Mouse (Mus musculus) kidney, postnatal 4 days (tissue): Measurements from ENCODE around the gene C2cd4a.

ENCODE experiments used
- DNase-seq, 2 experiments: peaks; one replicate each; pipeline ENCODE4 v3.0.0; 2021; ENCODE audit warnings: mixed read lengths in 2 of 2

Gene C2cd4a

GRCm38 (mm10) chr9:67832046-67832605 is at the start of gene C2cd4a:
Gene C2cd4a, minus strand, starts transcription at chr9:67832330.
- peak; percentile 47 to 71 for DNase-seq

GRCm38 (mm10) chr9:67878197-67878769 is 46.2 kb upstream of the C2cd4a start:
- DNase-seq: no peak

DNA sequence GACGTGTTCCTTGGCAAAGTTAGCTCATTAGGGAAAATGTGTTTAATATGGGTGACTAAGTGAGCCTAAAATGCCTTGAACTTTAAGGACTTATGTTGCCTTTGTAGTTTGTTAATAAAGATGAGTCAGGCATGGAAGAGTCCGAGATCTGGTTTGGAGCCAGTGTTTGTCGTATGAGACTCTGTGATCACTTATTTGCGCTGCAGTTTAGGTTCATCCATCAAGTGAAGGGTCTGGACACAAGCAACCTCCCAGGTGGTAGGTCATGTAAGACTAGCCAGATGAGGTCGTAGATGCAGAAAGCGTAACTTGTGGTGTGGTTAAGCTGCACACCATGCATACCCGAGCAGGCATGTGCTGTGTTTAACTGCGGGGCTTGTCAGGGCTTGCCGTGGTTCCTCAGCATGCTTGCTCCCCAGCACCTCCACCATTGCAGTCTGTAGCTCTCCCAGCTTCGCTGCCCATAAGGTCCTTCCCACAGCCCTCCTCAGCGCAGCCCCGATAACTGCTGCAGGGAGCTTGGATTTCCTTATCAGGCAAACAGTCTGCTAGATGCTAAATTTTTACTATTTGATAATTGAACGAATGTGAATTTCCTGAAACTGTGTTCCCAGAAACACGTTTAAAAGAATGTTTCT is 45.1 kb upstream of the C2cd4a start:
- peak in 1 of 2 experiments; percentile 4 for DNase-seq

DNA sequence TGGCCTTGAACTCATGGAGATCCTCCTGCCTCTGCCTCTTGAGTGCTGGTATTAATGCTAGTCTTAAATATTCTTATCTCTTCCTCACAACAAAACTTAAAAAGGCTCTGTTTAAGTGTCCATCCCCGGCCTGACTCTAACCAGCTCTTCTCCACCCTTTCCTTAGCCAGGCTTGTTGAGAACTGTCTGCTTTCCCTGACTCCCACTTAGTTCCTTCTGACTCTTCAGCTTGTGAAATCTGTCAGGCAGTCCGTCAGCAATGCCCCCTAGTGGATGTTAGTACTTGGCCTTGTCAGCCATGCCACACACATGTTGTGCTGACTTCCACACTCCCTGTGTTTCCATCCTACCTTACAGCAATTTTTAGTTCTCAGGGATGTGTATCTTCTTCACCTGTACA is 43.2 kb upstream of the C2cd4a start:
- peak; percentile 39 to 58 for DNase-seq

- DNase-seq: no peak
Observed at GRCm38 (mm10) chr9:67874522-67875222, 42.5 kb upstream of the C2cd4a start.

DNA sequence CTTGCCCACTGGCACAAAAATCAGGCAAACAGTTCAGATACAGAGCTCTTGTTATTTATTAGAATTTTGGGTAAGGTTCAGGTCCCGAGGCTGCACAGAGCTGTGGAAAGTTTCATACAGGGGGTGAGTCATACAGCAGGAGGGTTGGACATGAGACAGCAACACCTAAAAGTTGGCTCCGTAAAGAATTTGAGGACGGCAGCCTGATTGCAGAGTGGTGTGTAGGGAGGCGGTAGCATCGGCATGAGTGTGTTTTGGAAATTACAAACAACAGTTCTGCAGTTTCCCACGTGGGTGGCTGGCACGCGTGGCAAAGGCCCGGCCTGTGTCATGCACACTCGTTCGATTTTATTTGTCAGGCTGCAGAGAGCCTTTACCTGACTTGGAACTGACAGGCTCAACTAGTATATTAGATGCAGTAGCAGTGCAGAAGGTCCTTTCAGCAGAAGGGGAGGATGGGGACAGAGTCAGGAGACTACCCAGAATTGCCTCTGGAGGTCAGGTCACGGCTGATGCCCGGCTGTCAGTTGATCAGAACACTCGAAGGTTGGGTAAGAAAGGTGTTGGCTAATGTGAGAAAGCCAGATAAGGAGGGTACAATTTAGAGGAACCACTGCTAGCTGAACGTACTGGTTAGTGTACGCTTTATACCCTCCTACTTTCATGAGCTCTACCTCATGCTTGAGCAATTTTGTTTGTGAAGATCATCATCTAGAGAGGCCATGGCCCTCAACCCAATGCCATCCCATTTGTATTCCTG is 37.7 kb upstream of the C2cd4a start:
- no peak for DNase-seq

GRCm38 (mm10) chr9:67867411-67867810 is 35.3 kb upstream of the C2cd4a start:
- no peak for DNase-seq

GRCm38 (mm10) chr9:67865411-67865810 is 33.3 kb upstream of the C2cd4a start:
- peak in 1 of 2 experiments; percentile 19 for DNase-seq

- DNase-seq: no peak
Observed at GRCm38 (mm10) chr9:67864011-67864410, 31.9 kb upstream of the C2cd4a start.

DNA sequence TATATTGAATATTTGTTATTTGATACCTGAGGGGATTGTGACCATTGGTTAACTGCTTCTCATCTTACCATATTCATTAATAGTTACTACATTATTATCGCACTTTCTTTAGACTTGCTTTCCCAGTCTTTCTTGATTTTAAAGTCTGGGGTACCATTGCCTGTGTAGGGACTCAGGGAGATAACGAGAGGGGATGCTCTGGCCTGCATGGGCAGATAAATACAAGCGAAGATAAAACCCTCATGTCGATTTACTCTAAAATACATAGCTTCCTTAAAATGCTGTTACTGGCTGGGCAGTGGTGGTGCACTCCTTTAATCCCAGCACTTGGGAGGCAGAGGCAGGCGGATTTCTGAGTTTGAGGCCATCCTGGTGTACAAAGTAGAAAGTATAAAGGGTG is 31.2 kb upstream of the C2cd4a start:
- DNase-seq: no peak

- no peak for DNase-seq
Observed at GRCm38 (mm10) chr9:67860273-67860672, 28.1 kb upstream of the C2cd4a start.

GRCm38 (mm10) chr9:67851150-67851549 is 19.0 kb upstream of the C2cd4a start:
- peak; percentile 33 to 60 for DNase-seq

DNA sequence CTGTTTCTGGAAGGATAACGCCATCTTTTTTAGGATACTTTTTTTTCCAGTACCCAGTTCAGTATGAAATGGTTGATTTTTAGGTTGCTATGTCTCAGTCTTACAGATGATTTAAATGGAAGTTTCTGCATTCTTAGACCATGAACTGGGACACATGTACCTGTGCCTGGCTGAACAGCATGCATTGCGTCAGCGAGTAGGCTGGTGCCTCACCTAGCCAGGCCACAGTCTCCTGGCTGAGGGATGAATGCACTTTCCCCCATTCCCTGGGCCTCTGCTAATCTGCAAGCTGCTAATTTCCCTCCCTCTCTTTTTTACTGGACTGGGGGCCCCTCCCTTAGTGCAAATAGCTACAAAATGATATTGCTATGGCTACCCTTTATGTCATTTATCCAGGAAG is 17.7 kb upstream of the C2cd4a start:
- no peak for DNase-seq

GRCm38 (mm10) chr9:67849397-67849796 is 17.3 kb upstream of the C2cd4a start:
- DNase-seq: no peak

- DNase-seq: no peak
Observed at GRCm38 (mm10) chr9:67847606-67848005, 15.5 kb upstream of the C2cd4a start.

DNA sequence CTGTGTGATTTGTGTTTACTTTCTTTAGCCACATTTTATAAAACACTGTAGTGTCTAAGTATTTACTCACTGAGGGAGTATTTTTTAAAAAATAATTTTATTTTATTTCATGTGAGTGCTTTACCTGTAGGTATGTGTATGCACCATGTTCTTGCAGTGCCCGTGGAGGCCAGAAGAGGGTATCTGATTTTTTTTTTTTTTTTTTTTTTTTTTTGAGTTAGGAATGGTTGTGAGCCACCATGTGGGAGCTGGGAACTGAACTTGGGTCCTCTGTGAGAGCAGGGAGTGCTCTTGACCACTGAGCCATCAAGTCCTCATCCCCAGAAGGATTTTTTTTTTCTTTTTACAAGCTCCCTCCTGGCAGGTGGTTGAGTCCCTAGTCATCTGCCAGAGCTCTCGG is 14.0 kb upstream of the C2cd4a start:
- no peak for DNase-seq

GRCm38 (mm10) chr9:67845648-67846047 is 13.5 kb upstream of the C2cd4a start:
- DNase-seq: no peak

- no peak for DNase-seq
Observed at GRCm38 (mm10) chr9:67845012-67845411, 12.9 kb upstream of the C2cd4a start.

DNA sequence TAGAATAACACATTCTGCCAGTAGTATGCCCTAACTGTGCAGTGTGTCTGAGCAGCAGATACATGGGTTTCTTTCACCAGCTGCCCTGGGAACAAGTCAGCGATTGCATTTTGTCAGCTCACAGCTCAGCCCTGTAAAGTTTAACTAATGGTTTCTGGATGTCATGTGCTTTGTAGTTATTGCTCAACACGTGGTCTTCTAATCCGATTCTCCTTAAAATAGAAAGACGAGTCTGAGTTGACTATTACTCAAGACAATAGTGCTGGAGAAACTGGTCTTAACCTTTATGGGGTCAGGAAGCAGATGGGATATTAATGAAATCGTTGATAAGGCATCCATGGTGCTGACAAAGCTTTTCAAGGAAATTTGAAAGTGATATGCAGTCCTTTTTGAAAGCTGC is 10.7 kb upstream of the C2cd4a start:
- no peak for DNase-seq

DNA sequence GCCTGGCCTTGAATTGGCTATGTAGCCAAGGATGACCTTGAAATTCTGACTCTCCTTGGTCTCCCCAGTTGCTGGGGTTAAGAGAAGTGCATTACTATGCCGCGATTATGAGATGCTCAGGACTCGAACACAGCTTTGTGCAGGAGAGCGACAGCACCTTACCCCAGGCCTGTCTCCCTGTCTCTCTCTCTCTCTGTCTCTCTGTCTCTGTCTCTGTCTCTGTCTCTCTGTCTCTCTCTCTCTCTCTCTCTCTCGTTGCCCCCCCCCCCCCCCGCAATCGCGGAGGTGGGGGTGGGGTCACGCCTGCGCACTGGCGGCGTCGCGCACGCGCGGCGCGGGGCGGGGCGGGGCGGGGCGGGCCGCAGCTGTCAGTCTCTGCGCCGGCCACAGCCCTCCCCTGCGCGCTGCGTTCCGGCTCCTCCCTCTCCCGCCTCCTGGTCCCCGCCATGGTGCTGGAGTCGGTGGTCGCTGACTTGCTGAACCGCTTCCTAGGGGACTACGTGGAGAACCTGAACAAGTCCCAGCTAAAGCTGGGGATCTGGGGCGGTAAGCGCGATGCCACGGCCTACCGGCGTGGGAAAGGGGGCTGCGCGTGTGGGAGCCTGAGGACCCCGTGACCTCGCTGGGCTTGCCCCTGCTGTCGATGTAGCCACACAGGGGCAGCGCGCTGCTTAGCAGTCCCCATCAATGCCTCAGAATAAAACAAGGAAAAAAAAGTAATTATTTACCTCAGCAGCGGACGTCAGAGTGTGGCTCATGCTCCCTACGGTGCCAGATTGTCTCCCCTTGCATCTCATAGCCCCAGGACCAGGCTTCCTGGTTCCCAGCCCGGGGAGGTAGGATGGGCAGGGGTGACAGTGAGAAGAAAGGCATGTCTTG is 8.1 kb upstream of the C2cd4a start, which contains the start of gene Vps13c:
Vps13c (plus strand) TSS at position 416 of the 879 bp plus-strand sequence.
- DNase-seq: peak; percentile 83 to 91

DNA sequence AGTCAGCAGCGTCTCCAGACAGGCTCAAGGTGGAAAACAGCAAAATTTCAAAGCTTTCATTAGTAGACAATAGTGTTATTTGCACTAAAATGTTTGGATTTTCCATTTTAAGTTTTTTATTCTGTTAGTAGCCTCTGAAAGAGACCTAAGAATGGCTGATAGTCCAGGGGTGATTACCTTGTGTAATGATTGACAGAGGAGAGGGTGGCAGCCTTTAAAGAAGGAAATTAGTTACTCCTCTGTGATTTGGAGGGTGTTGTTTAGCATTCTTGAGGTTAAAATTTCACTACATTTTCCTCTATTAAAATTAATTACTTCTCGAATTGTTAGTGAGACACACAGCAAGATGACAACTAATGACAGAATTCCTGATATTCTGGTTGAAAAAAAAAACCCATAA is 5.2 kb upstream of the C2cd4a start:
- no peak for DNase-seq

DNA sequence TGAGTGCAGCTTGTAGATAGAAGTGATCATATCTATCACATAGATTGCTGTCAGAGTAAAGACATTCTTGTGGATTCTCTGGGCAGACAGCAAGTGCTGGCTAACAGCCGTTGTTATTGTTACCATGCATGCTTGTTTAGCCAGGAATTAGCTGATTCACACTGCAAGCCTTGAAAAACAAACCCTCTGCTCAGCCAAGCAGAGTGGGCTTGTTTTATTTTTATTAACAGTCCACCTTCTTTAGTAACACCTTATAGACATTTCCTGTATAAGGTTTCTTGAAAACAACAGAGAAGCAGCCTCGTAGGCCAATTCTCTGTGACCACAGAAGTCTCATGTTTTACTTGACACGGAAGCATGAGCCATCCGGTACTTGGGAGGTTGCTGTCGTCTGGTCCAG is 2.4 kb upstream of the C2cd4a start:
- DNase-seq: no peak
